Mouse (Mus musculus): ENCODE results near the gene Homer1. TPM values are rescaled to one million over a fixed set of nuclear protein-coding genes. Genes with fewer than 3 reads are reported as not detected.

Gene Homer1
- total and polyA plus RNA-seq, 3 experiments: 14.6 to 32.2 (median 16.2) TPM

GRCm38 (mm10) chr13:93306545-93306944 is 7.1 kb downstream of the Homer1 start:
- H3K4me2 ChIP-seq (ENCODE audit: insufficient read depth, low read depth, poor library complexity, severe bottlenecking): peak overlapping the region; percentile 21; the same call in 1 of the 2 replicates
- no peak for DNase-seq (ENCODE audit: extremely low read depth)
- peaks cover 17% of the 10 kb centered on the region for H3K79me2 ChIP-seq (replicated peaks; ENCODE audit: control insufficient read depth, extremely low read depth, insufficient read depth, poor library complexity, severe bottlenecking)
- in situ Hi-C loops (cut with MboI; ENCODE audit: low pct_ligation_motif_present, low pct_unique_long_range_greater_than_20kb, low sequenced_read_pairs): no loop called here
- peaks cover 9 to 56% of the 10 kb centered on the region in 2 experiments for H3K4me1 ChIP-seq (ENCODE audit: control insufficient read depth in 1 of 2, insufficient read depth in 2 of 2)
- no peak overlapping the region for H3K9ac ChIP-seq (ENCODE audit: insufficient read depth, low read depth)
- no peak overlapping the region for H3K4me3 ChIP-seq (replicated peaks in 1 of 3; ENCODE audit: low read depth in 2 of 3, low read length in 2 of 3, poor library complexity in 1 of 3)
- dilution Hi-C loops (cut with MboI; ENCODE audit: extremely low pct_ligation_motif_present, extremely low pct_unique_long_range_greater_than_20kb, low sequenced_read_pairs): no loop called here
- TF ChIP-seq PAX5 (IDR thresholded peaks at IDR 0.05; ENCODE audit: low read length) (no peak), USF1 (IDR thresholded peaks at IDR 0.05; ENCODE audit: low read depth, low read length) (no peak), BHLHE40 (IDR thresholded peaks at IDR 0.05; ENCODE audit: low read depth, low read length) (0 out of 2 replicates have a peak, but pooled peaks have one; percentile 19), EP300 (IDR thresholded peaks at IDR 0.05; ENCODE audit: low read length) (no peak), MXI1 (IDR thresholded peaks at IDR 0.05; ENCODE audit: low read depth, low read length) (no peak), E2F4 (IDR thresholded peaks at IDR 0.05; ENCODE audit: insufficient replicate concordance, low read depth, low read length) (no peak), SMC3 (IDR thresholded peaks at IDR 0.05; ENCODE audit: low read depth, low read length) (no peak)
- H3K9me3 ChIP-seq (replicated peaks; ENCODE audit: low read length): no peaks in the 10 kb centered on the region
- no peaks in the 10 kb centered on the region for H3K27me3 ChIP-seq (replicated peaks)
- no peaks in the 10 kb centered on the region for H3K36me3 ChIP-seq (replicated peaks in 1 of 2; ENCODE audit: control insufficient read depth in 1 of 2, insufficient read depth in 1 of 2, low read length in 1 of 2)
- H3K27ac ChIP-seq (ENCODE audit: insufficient read depth, low read depth): no peak overlapping the region

- peaks cover 17% of the 10 kb centered on the region for H3K79me2 ChIP-seq (replicated peaks; ENCODE audit: control insufficient read depth, extremely low read depth, insufficient read depth, poor library complexity, severe bottlenecking)
- no peak for DNase-seq (ENCODE audit: extremely low read depth)
- no peaks in the 10 kb centered on the region for H3K9me3 ChIP-seq (replicated peaks; ENCODE audit: low read length)
- in situ Hi-C loops (cut with MboI; ENCODE audit: low pct_ligation_motif_present, low pct_unique_long_range_greater_than_20kb, low sequenced_read_pairs): no loop called here
- no peak overlapping the region for H3K9ac ChIP-seq (ENCODE audit: insufficient read depth, low read depth)
- H3K4me1 ChIP-seq (ENCODE audit: control insufficient read depth in 1 of 2, insufficient read depth in 2 of 2): peaks cover 5 to 57% of the 10 kb centered on the region in 2 experiments; a peak in 3 of 4 replicates
- no peak overlapping the region for H3K27ac ChIP-seq (ENCODE audit: insufficient read depth, low read depth)
- TF ChIP-seq CTCF (conservative IDR thresholded peaks at IDR 0.05 in 1 of 2, IDR thresholded peaks at IDR 0.05 in 1 of 2; ENCODE audit: low read depth in 2 of 2, low read length in 2 of 2) (no peak), ZKSCAN1 (IDR thresholded peaks at IDR 0.05; ENCODE audit: borderline replicate concordance, low read depth, low read length) (no peak)
- no peak overlapping the region for H3K4me2 ChIP-seq (ENCODE audit: insufficient read depth, low read depth, poor library complexity, severe bottlenecking)
- no peak overlapping the region for H3K4me3 ChIP-seq (replicated peaks in 1 of 3; ENCODE audit: low read depth in 2 of 3, low read length in 2 of 3, poor library complexity in 1 of 3)
- H3K36me3 ChIP-seq (replicated peaks in 1 of 2; ENCODE audit: control insufficient read depth in 1 of 2, insufficient read depth in 1 of 2, low read length in 1 of 2): no peaks in the 10 kb centered on the region
- dilution Hi-C loops (cut with MboI; ENCODE audit: extremely low pct_ligation_motif_present, extremely low pct_unique_long_range_greater_than_20kb, low sequenced_read_pairs): no loop called here
- H3K27me3 ChIP-seq (replicated peaks): no peaks in the 10 kb centered on the region
Observed at GRCm38 (mm10) chr13:93307700-93308099, 8.3 kb downstream of the Homer1 start.

DNA sequence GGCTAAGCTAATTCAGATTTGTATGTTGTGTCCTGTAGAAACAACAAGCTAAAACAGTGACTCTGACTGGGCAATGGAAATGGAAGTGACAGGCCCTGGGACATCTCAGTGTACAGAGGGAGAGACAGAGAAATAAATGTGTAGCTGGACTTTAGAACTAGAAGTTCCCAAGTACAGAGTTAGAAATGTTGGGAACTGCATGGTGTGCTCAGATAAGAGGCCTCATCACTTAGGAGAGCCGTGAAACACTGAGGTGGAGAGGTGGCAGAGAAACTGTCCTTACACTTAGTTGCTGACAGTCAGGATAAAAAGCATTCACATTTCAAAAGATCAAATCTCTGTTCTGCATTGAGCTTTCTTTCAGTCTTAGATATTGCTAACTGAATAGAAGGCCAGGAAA is 9.9 kb downstream of the Homer1 start:
- in situ Hi-C loops (cut with MboI; ENCODE audit: low pct_ligation_motif_present, low pct_unique_long_range_greater_than_20kb, low sequenced_read_pairs) (no loop called here), dilution Hi-C loops (cut with MboI; ENCODE audit: extremely low pct_ligation_motif_present, extremely low pct_unique_long_range_greater_than_20kb, low sequenced_read_pairs) (no loop called here)
- Histone ChIP-seq H3K27me3 (replicated peaks) (no peaks in the 10 kb centered on the region), H3K9me3 (replicated peaks; ENCODE audit: low read length) (no peaks in the 10 kb centered on the region), H3K9ac (ENCODE audit: insufficient read depth, low read depth) (no peak overlapping the region), H3K4me2 (ENCODE audit: insufficient read depth, low read depth, poor library complexity, severe bottlenecking) (no peak overlapping the region), H3K27ac (ENCODE audit: insufficient read depth, low read depth) (no peak overlapping the region), H3K36me3 (replicated peaks in 1 of 2; ENCODE audit: control insufficient read depth in 1 of 2, insufficient read depth in 1 of 2, low read length in 1 of 2) (no peaks in the 10 kb centered on the region), H3K4me1 (ENCODE audit: control insufficient read depth in 1 of 2, insufficient read depth in 2 of 2) (peaks cover 9 to 67% of the 10 kb centered on the region in 2 experiments; a peak in 3 of 4 replicates), H3K4me3 (replicated peaks in 1 of 3; ENCODE audit: low read depth in 2 of 3, low read length in 2 of 3, poor library complexity in 1 of 3) (no peak overlapping the region), H3K79me2 (replicated peaks; ENCODE audit: control insufficient read depth, extremely low read depth, insufficient read depth, poor library complexity, severe bottlenecking) (peaks cover 19% of the 10 kb centered on the region)
- DNase-seq (ENCODE audit: extremely low read depth): no peak
- no peak for TF ChIP-seq BHLHE40 (IDR thresholded peaks at IDR 0.05; ENCODE audit: low read depth, low read length)
- TF ChIP-seq HCFC1 (IDR thresholded peaks at IDR 0.05; ENCODE audit: low read depth, low read length): no peak

All from CH12.LX (cell line).